Mouse (Mus musculus) frontal cortex, adult (tissue): ENCODE results near the gene Vmn1r228.

Experiments used
- ATAC-seq: cut with Nextera tagmentation; 2 replicates; pipeline ENCODE4 v1.9.2; 2017; ENCODE audit warnings: mild to moderate bottlenecking, moderate library complexity, mixed read lengths; ENCODE audit not compliant: low TSS enrichment

The Vmn1r228 gene

DNA sequence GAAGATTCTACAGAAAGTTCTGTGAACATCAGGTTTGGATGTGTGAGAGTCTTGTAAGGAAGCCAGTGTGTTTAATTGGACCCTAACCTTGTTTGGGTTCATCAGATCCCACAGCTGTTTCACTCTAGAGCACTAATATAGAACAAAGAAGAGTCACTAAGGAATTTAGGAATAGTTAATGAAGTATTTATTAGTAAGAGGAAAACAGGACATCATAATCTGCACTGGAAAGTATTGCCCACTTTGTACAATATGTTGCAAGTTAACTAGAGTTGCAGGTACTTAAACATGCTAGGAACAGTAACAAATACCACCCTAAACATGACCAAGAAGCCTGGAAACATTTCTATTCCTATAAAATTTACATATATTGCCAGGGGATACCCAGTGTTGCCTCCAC lies at the start of gene Vmn1r228:
TSS of gene Vmn1r228 (minus strand) at position 101 of the 400 bp plus-strand sequence.
- no peak for ATAC-seq

DNA sequence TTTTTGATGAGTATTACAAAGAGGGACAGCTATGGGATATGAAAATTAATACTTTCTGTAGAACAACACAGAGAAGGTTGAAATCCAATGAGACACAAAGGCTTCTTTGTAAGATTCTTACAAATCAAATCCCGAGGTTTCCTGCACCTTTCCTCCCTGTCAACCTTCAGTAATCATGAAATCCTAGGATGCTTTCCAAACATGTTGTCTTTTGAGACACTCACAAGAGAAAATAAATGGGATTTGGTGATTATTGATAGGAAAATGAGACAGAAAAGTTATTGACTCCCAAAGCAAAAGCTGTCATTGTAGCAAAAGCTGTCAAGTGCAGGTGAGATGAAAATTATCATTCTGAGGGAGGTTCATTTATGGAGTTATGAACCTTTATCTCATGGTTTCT lies 25.3 kb upstream of the Vmn1r228 start, which contains the start of gene Vmn1r229:
TSS of gene Vmn1r229 (plus strand) at position 301 of the 400 bp plus-strand sequence.
- ATAC-seq, result no peak

DNA sequence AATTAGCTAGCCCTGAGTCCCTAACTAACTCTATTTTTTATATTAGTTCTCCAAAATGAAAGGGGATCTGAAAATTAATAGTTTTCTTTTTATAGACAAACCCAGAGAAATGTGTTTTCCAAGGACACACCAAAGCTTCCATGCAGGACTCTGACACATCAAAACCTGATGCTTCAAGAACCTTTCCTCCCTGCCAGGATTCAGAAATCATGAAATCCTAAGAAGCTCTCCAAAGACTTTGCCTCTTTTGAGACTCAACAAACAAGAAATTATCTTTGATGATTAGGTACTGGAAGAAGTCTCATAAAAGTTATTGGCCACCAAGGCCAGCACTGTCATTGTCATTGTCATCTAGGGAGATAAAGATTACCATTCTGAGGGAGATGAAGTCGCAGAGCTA lies 56.4 kb downstream of the Vmn1r228 start, which contains the start of gene Vmn1r227:
TSS of gene Vmn1r227 (plus strand) at position 301 of the 400 bp plus-strand sequence.
- ATAC-seq, result no peak
